Mouse (Mus musculus) heart, embryonic 16.5 days (tissue): ENCODE results near the gene Sptssa. TPM values are rescaled to one million over a fixed set of nuclear protein-coding genes. Genes with fewer than 3 reads are reported as not detected.
A peak's percentile ranks its signal among the peaks of the same experiment; 100 is the strongest.

Experiments
- ATAC-seq: fragments of 200-750 bp; cut with Nextera tagmentation; replicated peaks from 2 replicates; pipeline ENCODE4 v1.8.0; 2017; ENCODE audit warnings: moderate number of reproducible peaks; ENCODE audit not compliant: insufficient read depth, low FRiP score; ENCODE audit errors: extremely low read depth
- H3K27ac ChIP-seq: fragments of 300-500 bp; sonication (generic); 2 replicates; pipeline ENCODE4 v1.5.1; 2014; ENCODE audit warnings: mild to moderate bottlenecking, low read length, control low read depth, moderate library complexity
- H3K27me3 ChIP-seq: fragments of 300-500 bp; sonication (generic); 2 replicates; pipeline ENCODE4 v1.6.1; 2014; ENCODE audit warnings: low read length, mixed read lengths; ENCODE audit not compliant: control insufficient read depth, insufficient read depth
- H3K36me3 ChIP-seq: fragments of 300-500 bp; sonication (generic); 2 replicates; pipeline ENCODE4 v1.6.1; 2014; ENCODE audit not compliant: control insufficient read depth, insufficient read depth
- H3K4me1 ChIP-seq: fragments of 300-500 bp; sonication (generic); 2 replicates; pipeline ENCODE4 v1.6.1; 2014; ENCODE audit warnings: low read length, mixed read lengths; ENCODE audit not compliant: control insufficient read depth, insufficient read depth
- H3K4me2 ChIP-seq: fragments of 300-500 bp; sonication (generic); 2 replicates; pipeline ENCODE4 v1.6.1; 2014; ENCODE audit warnings: low read depth, mild to moderate bottlenecking, control low read depth, low read length
- H3K4me3 ChIP-seq: fragments of 300-500 bp; sonication (generic); 2 replicates; pipeline ENCODE4 v1.5.1; 2014; ENCODE audit warnings: mild to moderate bottlenecking, control low read depth, low read length
- H3K9ac ChIP-seq: fragments of 300-500 bp; sonication (generic); 2 replicates; pipeline ENCODE4 v1.6.1; 2014; ENCODE audit warnings: low read length, control low read depth
- H3K9me3 ChIP-seq: fragments of 300-500 bp; sonication (generic); replicated peaks from 2 replicates; pipeline ENCODE4 v1.6.1; 2016; ENCODE audit warnings: low read length; ENCODE audit not compliant: control insufficient read depth
- WGBS: fragments of 180-500 bp; shearing (Covaris S2); extraction: QIAGEN DNeasy Blood & Tissue Kit; methylation state at CpG from one replicate; pipeline ENCODE4 v1.1.7; 2014; 5-methylcytosine and 5-hydroxymethylcytosine counted together
- polyA plus RNA-seq: library from polyadenylated mRNA; unstranded; fragments of >200 nt; fragmentation: Nextera tagmentation; extraction: Ambion mirVana; gene quantifications from 2 replicates; pipeline ENCODE4 v1.2.1, GENCODE M21; 2015

The Sptssa gene
- polyA plus RNA-seq, 1 experiment from 2014 or later: 168 TPM

DNA sequence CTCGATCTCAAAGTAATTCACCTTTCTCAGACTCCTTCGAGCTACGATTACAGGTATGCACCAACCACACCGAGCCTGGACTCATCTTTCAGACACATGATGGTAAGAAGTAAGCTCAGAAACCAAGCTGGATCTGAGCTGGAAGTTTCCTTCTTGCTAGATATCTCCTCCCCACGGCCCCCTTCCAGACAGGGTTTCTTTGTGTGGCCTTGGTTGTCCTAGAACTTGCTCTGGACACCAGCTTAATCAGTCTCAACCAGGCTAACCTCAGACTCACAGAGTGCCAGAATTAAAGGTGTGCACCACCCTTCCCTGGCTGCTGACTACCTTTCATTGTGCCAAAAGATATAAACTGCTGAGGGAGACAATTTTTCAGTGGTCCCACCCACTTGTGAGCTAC, 1.6 kb upstream of the Sptssa start:
- H3K4me2 ChIP-seq: no peak overlapping the region
- H3K4me3 ChIP-seq: no peak overlapping the region
- 87% methylated on average over 5 of the region's 5 CpGs for WGBS
- no peaks in the 10 kb centered on the region for H3K36me3 ChIP-seq
- peaks cover 20% of the 10 kb centered on the region for H3K4me1 ChIP-seq
- H3K9me3 ChIP-seq: no peaks in the 10 kb centered on the region
- H3K27me3 ChIP-seq: no peaks in the 10 kb centered on the region
- H3K27ac ChIP-seq: no peak overlapping the region
- H3K9ac ChIP-seq: no peak overlapping the region
- no peak for ATAC-seq

DNA sequence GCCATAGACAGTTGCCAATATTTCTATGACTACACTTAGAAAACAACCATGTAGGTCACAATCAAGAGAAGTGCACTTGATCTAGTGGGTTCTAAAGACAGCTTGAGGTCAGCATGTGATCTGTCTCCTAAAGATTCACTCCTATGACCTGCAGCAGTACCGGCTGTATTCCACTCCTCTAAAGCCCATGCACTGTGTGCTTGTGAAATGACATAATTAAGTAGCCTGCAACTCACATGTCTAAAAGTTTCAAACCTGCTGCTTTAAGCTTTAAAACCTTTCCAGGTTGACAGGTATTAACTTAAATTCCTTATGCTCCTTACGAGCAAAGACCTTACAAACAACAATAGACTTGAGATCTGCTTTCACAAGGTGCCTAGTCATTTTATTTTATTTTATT, 853 bp upstream of the Sptssa start:
- Histone ChIP-seq H3K9ac (no peak overlapping the region), H3K9me3 (no peaks in the 10 kb centered on the region), H3K27me3 (no peaks in the 10 kb centered on the region), H3K4me2 (peak overlapping the region; percentile 95), H3K4me1 (peaks cover 26% of the 10 kb centered on the region), H3K36me3 (no peaks in the 10 kb centered on the region), H3K4me3 (no peak overlapping the region; the same call in 1 of the 2 replicates), H3K27ac (no peak overlapping the region)
- no peak for ATAC-seq
- 62% methylated on average over 2 of the region's 2 CpGs for WGBS

DNA sequence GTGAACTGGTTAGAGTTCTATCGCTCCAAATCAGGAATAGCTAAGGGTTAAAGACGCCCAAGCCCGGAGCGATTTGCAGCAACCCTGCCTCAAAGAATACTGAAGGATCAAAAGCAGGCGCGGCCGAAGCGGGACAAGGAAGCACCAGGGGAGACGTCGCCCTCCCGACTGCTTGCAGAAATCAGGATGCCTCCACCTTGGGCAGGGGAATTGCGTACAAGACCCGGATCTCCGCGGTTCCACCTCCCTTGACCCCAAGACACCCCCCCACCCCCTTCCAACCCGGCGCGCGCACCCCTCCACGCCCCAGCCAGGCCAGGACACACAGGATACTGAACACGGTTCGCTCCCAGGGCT, 356 bp downstream of the Sptssa start:
- H3K4me3 ChIP-seq: peak overlapping the region; percentile 82
- no peaks in the 10 kb centered on the region for H3K36me3 ChIP-seq
- H3K4me1 ChIP-seq: peaks cover 28% of the 10 kb centered on the region
- ATAC-seq: peak; percentile 25
- WGBS: under 1% methylated on average over 22 of the region's 22 CpGs
- H3K9ac ChIP-seq: peak overlapping the region; percentile 85
- peak overlapping the region; percentile 95 for H3K4me2 ChIP-seq
- no peaks in the 10 kb centered on the region for H3K9me3 ChIP-seq
- H3K27me3 ChIP-seq: no peaks in the 10 kb centered on the region
- H3K27ac ChIP-seq: peak overlapping the region; percentile 91

GRCm38 (mm10) chr12:54655292-54656038, 908 bp downstream of the Sptssa start:
- peak overlapping the region; percentile 82 for H3K4me3 ChIP-seq
- no peaks in the 10 kb centered on the region for H3K9me3 ChIP-seq
- no peak for ATAC-seq
- no peaks in the 10 kb centered on the region for H3K36me3 ChIP-seq
- H3K27me3 ChIP-seq: no peaks in the 10 kb centered on the region
- H3K4me2 ChIP-seq: peak overlapping the region; percentile 95
- 17% methylated on average over 16 of the region's 16 CpGs for WGBS
- H3K27ac ChIP-seq: peak overlapping the region; percentile 91
- peak overlapping the region; percentile 85 for H3K9ac ChIP-seq
- H3K4me1 ChIP-seq: peaks cover 28% of the 10 kb centered on the region

- no peaks in the 10 kb centered on the region for H3K36me3 ChIP-seq
- H3K9me3 ChIP-seq: no peaks in the 10 kb centered on the region
- no peak overlapping the region for H3K27ac ChIP-seq
- peak overlapping the region; percentile 95 for H3K4me2 ChIP-seq
- ATAC-seq: no peak
- H3K27me3 ChIP-seq: no peaks in the 10 kb centered on the region
- WGBS: 71% methylated on average over 1 of the region's 1 CpGs
- H3K4me3 ChIP-seq: peak overlapping the region; percentile 82; the same call in 1 of the 2 replicates
- H3K9ac ChIP-seq: 0 out of 2 replicates have a peak overlapping the region, but pooled peaks have one; percentile 50
- peaks cover 28% of the 10 kb centered on the region for H3K4me1 ChIP-seq
These were observed 1.6 kb downstream of the Sptssa start for GRCm38 (mm10) chr12:54654741-54655140.

- WGBS: 26% methylated on average over 4 of the region's 4 CpGs
- Histone ChIP-seq H3K27me3 (no peaks in the 10 kb centered on the region), H3K27ac (no peak overlapping the region), H3K9ac (no peak overlapping the region), H3K9me3 (no peaks in the 10 kb centered on the region), H3K4me1 (peaks cover 28% of the 10 kb centered on the region), H3K36me3 (no peaks in the 10 kb centered on the region), H3K4me2 (peak overlapping the region; percentile 95; the same call in 1 of the 2 replicates), H3K4me3 (no peak overlapping the region)
- ATAC-seq: no peak
These were observed 2.2 kb downstream of the Sptssa start for GRCm38 (mm10) chr12:54654141-54654540.

GRCm38 (mm10) chr12:54652346-54652745, 4.0 kb downstream of the Sptssa start:
- 0 out of 2 replicates have a peak overlapping the region, but pooled peaks have one; percentile 4 for H3K4me3 ChIP-seq
- no peak overlapping the region for H3K9ac ChIP-seq
- no peak for ATAC-seq
- H3K36me3 ChIP-seq: no peaks in the 10 kb centered on the region
- no peaks in the 10 kb centered on the region for H3K27me3 ChIP-seq
- H3K27ac ChIP-seq: no peak overlapping the region
- peaks cover 28% of the 10 kb centered on the region for H3K4me1 ChIP-seq
- H3K4me2 ChIP-seq: peak overlapping the region; percentile 43; the same call in 1 of the 2 replicates
- WGBS: 53% methylated on average over 12 of the region's 12 CpGs
- no peaks in the 10 kb centered on the region for H3K9me3 ChIP-seq

DNA sequence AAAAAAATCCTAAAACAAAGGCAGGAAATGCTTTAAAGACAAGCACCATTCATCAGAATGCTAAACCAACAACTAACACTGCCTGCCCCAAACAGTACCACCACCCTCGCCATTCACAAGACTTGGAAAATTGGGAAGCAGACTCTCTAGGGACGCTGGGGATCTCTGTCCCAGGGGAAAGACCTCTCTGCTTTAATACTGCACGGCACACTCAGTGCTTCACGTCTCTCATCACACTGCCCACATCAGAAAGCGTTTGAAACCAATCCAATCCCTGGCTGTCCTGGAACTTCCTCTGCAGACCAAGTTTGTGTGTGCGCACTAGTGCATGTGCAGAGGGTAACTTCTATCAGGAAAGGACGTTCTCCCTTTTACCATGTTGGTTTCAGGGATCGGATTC, 4.6 kb downstream of the Sptssa start:
- no peaks in the 10 kb centered on the region for H3K27me3 ChIP-seq
- WGBS: 43% methylated on average over 8 of the region's 8 CpGs
- H3K4me2 ChIP-seq: peak overlapping the region; percentile 43; the same call in 1 of the 2 replicates
- no peak overlapping the region for H3K4me3 ChIP-seq
- no peak overlapping the region for H3K9ac ChIP-seq
- H3K4me1 ChIP-seq: peaks cover 28% of the 10 kb centered on the region
- H3K9me3 ChIP-seq: no peaks in the 10 kb centered on the region
- H3K27ac ChIP-seq: no peak overlapping the region
- no peaks in the 10 kb centered on the region; the same call in 1 of the 2 replicates for H3K36me3 ChIP-seq
- ATAC-seq: no peak

GRCm38 (mm10) chr12:54651158-54651557, 5.2 kb downstream of the Sptssa start:
- Histone ChIP-seq H3K36me3 (peaks cover 2% of the 10 kb centered on the region; the same call in 1 of the 2 replicates), H3K9ac (no peak overlapping the region), H3K4me3 (no peak overlapping the region), H3K27ac (no peak overlapping the region), H3K27me3 (no peaks in the 10 kb centered on the region), H3K4me1 (peaks cover 28% of the 10 kb centered on the region), H3K4me2 (no peak overlapping the region), H3K9me3 (no peaks in the 10 kb centered on the region)
- 64% methylated on average over 1 of the region's 1 CpGs for WGBS
- no peak for ATAC-seq
